Comparison of ENCODE assay signal across 47 mouse cellular contexts in genomic region chr4:130186450-130186849, GRCm38 (mm10). TPM values are rescaled to one million over a fixed set of nuclear protein-coding genes. Genes with fewer than 3 reads are reported as not detected.
"Had no signal": no experiment of that assay in that cellular context is flagged by ENCODE, and none has a peak within 500 bp of the region (broad histone marks: within the 10 kb centered on the region; RNA-seq: fewer than 3 reads in every experiment).

No protein-coding gene starts in this region.

- H3K4me2 ChIP-seq: heart, embryonic 12.5 days; heart, embryonic 13.5 days; heart, embryonic 15.5 days; hindbrain, embryonic 12.5 days; hindbrain, embryonic 13.5 days; hindbrain, embryonic 14.5 days; hindbrain, embryonic 15.5 days; intestine, embryonic 15.5 days; kidney, embryonic 15.5 days had no signal

- H3K27me3 ChIP-seq: hindbrain, embryonic 12.5 days; hindbrain, embryonic 15.5 days; intestine, embryonic 15.5 days had no signal

- H3K4me3 ChIP-seq: heart, embryonic 12.5 days; heart, embryonic 13.5 days; heart, embryonic 15.5 days; hindbrain, embryonic 10.5 days; hindbrain, embryonic 12.5 days; hindbrain, embryonic 13.5 days; hindbrain, embryonic 15.5 days; intestine, embryonic 15.5 days; kidney, embryonic 15.5 days; layer of hippocampus, adult 2 months; left cerebral cortex, adult 2 months had no signal

- H3K9ac ChIP-seq: heart, embryonic 12.5 days; heart, embryonic 13.5 days; heart, embryonic 15.5 days; hindbrain, embryonic 12.5 days; hindbrain, embryonic 13.5 days; hindbrain, embryonic 14.5 days; hindbrain, embryonic 15.5 days; intestine, embryonic 15.5 days; kidney, embryonic 15.5 days had no signal

- H3K27ac ChIP-seq: heart, embryonic 13.5 days; heart, embryonic 15.5 days; hindbrain, embryonic 10.5 days; hindbrain, embryonic 12.5 days; hindbrain, embryonic 13.5 days; hindbrain, embryonic 14.5 days; hindbrain, embryonic 15.5 days; hindbrain, postnatal 0 days; intestine, embryonic 15.5 days; kidney, embryonic 15.5 days; kidney, postnatal 0 days; layer of hippocampus, adult 2 months; left cerebral cortex, adult 2 months had no signal

- DNase-seq: heart, postnatal 10 days; heart, postnatal 14 days; heart, postnatal 36 days; heart, postnatal 4 days; kidney, adult 11 months; kidney, adult 18-20 months; kidney, adult 2 months; kidney, adult 8-10 months; kidney, adult 9 months; kidney, postnatal 10 days; kidney, postnatal 14 days; kidney, postnatal 25 days; kidney, postnatal 36 days; kidney, postnatal 4 days; layer of hippocampus, adult 9-11 months; layer of hippocampus, postnatal 36 days had no signal

- ATAC-seq: hindbrain, embryonic 16.5 days; hindbrain, postnatal 0 days; inflammation-experienced regulatory T-cells, adult 6 months; intestine, embryonic 15.5 days; intestine, embryonic 16.5 days; intestine, postnatal 0 days had no signal

- H3K36me3 ChIP-seq: heart, embryonic 12.5 days; heart, embryonic 13.5 days; heart, embryonic 15.5 days; hindbrain, embryonic 10.5 days; hindbrain, embryonic 12.5 days; hindbrain, embryonic 13.5 days; hindbrain, embryonic 15.5 days; intestine, embryonic 15.5 days; kidney, embryonic 15.5 days had no signal

- H3K4me1 ChIP-seq: hindbrain, embryonic 12.5 days; hindbrain, embryonic 13.5 days had no signal

- H3K9me3 ChIP-seq: heart, embryonic 12.5 days; heart, embryonic 13.5 days; heart, embryonic 15.5 days; hindbrain, embryonic 10.5 days; hindbrain, embryonic 12.5 days; hindbrain, embryonic 13.5 days; hindbrain, embryonic 15.5 days; intestine, embryonic 15.5 days; kidney, embryonic 15.5 days had no signal

RNA-seq across cellular contexts. Expression of gene Tinagl1, which starts 11.5 kb away (rescaled TPM):
- polyA plus RNA-seq: inflammation-experienced regulatory T-cells, adult 6 months had no signal

RNA-seq across cellular contexts. Expression of gene Gm853, which starts 35.8 kb away (rescaled TPM):
- total RNA-seq: heart, postnatal 10 days; heart, postnatal 14 days; heart, postnatal 25 days; heart, postnatal 36 days; heart, postnatal 4 days; hematopoietic stem cell, adult 5-6 weeks; layer of hippocampus, adult 18-20 months; layer of hippocampus, postnatal 10 days; layer of hippocampus, postnatal 25 days; layer of hippocampus, postnatal 36 days; left cerebral cortex, adult 18-20 months; left cerebral cortex, adult 2 months; left cerebral cortex, adult 8-10 months had no signal
- polyA plus RNA-seq: heart, embryonic 12.5 days; heart, embryonic 13.5 days; heart, embryonic 14.5 days; heart, embryonic 15.5 days; heart, embryonic 16.5 days; heart, postnatal 0 days; inflammation-experienced regulatory T-cells, adult 6 months; intestine, embryonic 14.5 days; intestine, embryonic 15.5 days; intestine, embryonic 16.5 days; intestine, postnatal 0 days; kidney, embryonic 14.5 days; large intestine, adult 2 months had no signal

RNA-seq across cellular contexts. Expression of gene Hcrtr1, which starts 47.3 kb away (rescaled TPM):
- total RNA-seq: heart, postnatal 10 days; heart, postnatal 25 days; heart, postnatal 36 days; heart, postnatal 4 days; hematopoietic stem cell, adult 5-6 weeks had no signal
- polyA plus RNA-seq: heart, embryonic 12.5 days; heart, embryonic 15.5 days; heart, embryonic 16.5 days; heart, postnatal 0 days; inflammation-experienced regulatory T-cells, adult 6 months; intestine, embryonic 14.5 days; kidney, embryonic 14.5 days had no signal
